Mouse (Mus musculus): Measurements from ENCODE around the gene Tmem53.

Tmem53 gene

GRCm38 (mm10) chr4:117279253-117279642 lies 27.5 kb downstream of the Tmem53 start:
- DNase-seq (ENCODE audit: extremely low read depth, insufficient read length, low spot score), result no peak

DNA sequence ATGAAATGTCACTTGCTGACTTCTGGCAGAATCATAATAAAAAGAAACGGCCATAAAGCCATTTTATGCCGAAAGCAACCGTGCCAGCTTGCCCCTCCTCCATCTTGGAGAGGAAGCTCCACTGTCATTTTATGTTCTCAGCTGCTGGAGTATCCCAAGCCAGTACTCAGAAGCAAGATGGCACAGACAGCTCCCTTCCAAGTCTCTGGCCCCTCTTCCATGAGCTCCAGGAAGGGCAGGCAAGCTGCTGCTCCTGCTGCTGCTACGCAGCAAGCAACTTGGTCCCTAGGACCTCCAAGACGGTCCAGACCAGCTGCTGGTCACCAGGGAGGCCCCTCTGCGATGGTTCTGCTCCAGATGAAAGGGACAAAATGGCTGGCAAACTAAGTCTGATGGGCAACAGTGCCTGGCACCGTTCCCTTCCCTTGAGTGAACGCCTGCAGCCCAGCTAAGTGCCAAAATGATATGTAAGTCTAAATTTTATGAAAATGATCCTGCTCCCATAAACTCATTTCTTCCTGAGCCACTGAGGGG lies 28.7 kb downstream of the Tmem53 start:
- DNase-seq (ENCODE audit: extremely low read depth, insufficient read length, low spot score), result no peak

GRCm38 (mm10) chr4:117281090-117281845 lies 29.5 kb downstream of the Tmem53 start:
- no peak for DNase-seq (ENCODE audit: extremely low read depth, insufficient read length, low spot score)

- DNase-seq (ENCODE audit: extremely low read depth, insufficient read length, low spot score), result no peak
These were observed 31.8 kb downstream of the Tmem53 start for GRCm38 (mm10) chr4:117283271-117284191.

DNA sequence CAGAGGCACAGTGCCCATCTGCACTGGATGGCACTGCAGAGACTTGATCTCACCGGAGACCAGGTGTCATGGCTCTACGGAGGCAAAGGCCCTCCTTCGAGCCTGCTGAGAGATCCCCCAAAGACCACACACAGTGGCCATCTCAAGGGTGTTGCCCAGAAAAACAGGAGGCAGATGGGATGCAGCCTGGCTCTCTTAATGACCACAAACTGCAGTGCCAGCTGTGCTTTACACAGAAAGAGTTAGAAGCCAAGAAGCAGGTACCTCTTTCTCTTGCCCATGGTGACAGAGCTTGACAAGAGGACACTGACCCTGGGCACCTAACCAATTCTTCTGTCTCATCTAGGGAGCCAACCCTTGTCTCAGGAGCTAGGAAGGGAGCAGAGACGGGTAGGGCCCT lies 32.6 kb downstream of the Tmem53 start:
- no peak for DNase-seq (ENCODE audit: extremely low read depth, insufficient read length, low spot score)

GRCm38 (mm10) chr4:117288277-117288926 lies 36.7 kb downstream of the Tmem53 start:
- DNase-seq (ENCODE audit: extremely low read depth, insufficient read length, low spot score), result no peak

DNA sequence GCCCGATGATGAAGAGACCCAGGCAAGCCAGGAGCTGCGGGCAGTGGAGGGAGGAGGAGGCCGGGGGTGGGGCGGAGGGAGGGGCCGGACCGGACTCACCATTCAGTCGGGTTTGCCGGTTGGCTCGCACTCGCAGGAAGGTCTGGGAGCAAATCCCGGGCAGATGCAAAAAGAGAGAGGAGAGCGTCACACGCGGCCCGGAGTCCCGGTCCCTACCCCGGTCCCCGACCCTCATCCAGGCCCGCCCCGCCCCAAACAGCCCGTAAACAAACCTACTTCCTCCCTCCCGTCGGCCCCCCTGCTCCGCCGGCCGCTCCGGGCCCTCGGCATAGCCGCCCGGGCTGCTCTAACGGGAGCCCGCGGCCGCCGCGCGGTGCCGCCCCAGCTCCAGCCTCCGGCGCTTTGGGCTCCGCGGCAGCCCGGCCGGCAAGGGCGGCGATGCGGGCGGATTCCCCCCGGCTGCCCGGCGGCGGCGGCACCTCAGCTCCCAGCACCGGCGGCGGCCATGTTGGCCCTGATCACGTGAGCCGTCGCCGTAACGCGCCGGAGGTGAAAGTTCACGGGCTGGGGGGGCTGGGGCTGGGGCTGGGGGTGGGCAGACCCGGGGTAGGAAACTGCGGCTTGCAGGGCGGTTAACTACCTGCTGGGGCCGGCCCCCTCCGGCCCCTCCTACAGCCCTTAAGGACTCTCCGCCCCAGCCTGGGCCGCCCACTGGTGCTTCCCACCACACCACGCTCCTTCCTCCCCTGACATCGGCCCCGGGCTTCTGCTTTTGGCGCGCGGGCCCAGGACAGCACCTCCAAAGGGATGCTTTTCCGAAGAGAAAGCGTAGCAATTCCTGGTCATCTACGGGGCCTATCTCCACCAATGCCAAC lies 37.4 kb downstream of the Tmem53 start:
- DNase-seq (ENCODE audit: extremely low read depth, insufficient read length, low spot score), result peak; percentile 87

DNA sequence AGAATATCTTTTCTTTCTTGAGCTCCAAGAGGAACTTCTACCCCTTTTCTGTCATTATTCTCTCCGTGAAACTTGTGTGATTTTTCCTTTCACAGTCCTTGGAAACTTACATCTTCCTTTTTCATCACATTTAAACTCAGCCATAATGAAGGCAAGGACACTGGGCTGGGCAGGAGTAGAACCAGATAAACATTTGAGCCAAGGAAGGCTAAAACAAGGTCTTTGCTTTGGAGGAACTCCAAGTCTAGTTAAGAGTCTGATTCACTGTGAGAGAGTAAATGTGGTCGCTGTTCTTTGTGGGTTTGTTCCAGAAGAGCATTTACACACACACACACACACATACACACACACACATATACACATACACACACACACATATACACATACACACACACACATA lies 39.9 kb downstream of the Tmem53 start:
- no peak for DNase-seq (ENCODE audit: extremely low read depth, insufficient read length, low spot score)

- DNase-seq (ENCODE audit: extremely low read depth, insufficient read length, low spot score), result no peak
These were observed 45.3 kb downstream of the Tmem53 start for GRCm38 (mm10) chr4:117296849-117297593.

- DNase-seq (ENCODE audit: extremely low read depth, insufficient read length, low spot score), result no peak
These were observed 46.1 kb downstream of the Tmem53 start for GRCm38 (mm10) chr4:117297819-117298218.

DNA sequence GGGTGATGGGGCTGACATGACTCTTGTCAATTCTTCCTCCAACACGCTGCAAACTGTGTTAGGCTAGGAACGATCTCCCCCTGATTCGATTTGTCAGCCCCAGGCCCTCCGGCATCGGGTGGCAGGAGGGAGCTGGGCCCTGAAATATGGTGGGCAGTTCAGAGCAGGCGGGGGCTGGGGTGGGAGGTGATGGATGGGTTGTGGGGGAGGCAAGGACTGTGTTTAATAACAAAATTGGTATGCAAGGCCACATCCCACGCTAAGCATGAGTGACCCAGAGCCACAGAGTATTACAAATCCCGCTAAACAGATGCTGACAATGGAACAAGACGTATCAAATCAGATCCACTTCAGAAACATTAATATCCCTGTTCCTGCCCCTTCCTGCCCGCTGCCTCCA lies 48.2 kb downstream of the Tmem53 start:
- DNase-seq (ENCODE audit: extremely low read depth, insufficient read length, low spot score), result no peak

- no peak for DNase-seq (ENCODE audit: extremely low read depth, insufficient read length, low spot score)
These were observed 50.5 kb downstream of the Tmem53 start for GRCm38 (mm10) chr4:117302027-117302806.

DNA sequence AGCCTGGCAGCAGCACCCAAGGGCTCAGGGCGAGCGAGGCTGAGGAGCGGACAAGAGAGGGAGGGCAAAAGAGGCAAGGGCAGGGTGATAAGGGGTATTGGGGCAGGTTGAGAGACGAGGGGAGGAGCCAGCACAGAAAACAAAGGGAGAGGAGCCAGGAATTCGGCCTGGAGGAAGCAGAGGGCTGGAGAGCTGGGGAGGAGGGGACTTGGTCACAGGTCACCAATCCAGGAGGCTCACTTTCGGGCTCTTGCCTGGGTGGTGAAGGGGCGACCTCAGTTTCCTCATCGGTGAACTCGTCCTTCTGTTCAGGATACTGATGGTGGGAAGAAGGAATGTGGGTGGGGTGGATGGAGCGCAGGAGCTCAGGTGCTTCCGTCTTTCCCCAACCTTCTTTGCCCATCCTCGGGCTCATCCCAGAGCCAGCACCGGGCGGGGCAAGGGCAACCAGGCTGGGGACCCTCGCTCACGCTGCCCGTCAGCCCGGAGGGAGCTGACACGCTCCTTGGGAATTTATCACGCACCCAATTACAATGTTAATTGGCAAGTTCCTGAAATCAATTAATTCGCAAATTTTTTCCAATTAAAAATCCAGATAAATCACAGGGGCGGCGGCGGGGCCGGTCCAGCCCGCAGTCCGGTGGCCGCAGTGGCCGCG lies 52.0 kb downstream of the Tmem53 start:
- no peak for DNase-seq (ENCODE audit: extremely low read depth, insufficient read length, low spot score)

- no peak for DNase-seq (ENCODE audit: extremely low read depth, insufficient read length, low spot score)
These were observed 52.7 kb downstream of the Tmem53 start for GRCm38 (mm10) chr4:117304239-117305025.

DNA sequence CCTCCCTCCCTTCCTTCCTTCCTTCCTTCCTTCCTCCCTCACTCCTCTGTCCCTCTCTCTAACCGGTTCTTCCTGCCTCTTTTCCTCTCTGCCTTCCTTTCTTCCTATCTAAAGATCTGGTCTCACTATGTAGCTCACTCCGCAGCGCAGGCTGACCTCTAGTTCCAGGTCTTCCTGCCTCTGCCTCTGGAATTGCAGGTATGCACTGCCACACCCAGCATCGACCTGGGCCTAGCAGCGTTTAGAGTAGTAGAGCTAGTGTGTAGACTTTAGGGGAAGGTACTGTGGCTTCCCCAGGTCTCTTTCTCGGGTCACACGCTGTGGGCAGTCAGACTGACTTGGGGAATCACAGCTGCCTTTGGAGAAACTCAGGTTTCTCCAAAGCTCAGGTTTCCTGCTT lies 53.7 kb downstream of the Tmem53 start:
- no peak for DNase-seq (ENCODE audit: extremely low read depth, insufficient read length, low spot score)

DNA sequence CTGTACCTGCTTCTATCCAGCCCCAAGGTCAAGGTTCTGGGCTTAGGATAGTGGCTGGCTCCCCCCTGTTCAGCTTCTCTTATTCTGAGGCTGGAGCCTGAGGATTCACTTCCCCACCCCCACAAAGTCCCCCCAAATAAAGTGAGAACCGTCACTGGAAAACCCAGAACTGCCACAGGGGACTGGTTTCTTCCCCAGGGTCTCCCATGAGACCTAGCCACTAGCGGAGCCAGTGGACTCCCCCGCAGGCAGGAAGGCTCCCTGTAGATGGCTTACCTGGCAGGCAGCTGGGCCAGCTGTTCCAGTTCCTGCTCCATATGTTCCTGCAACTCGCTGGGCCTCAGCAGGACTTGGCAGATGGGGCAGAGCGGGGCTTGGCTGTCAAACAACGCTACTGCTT lies 55.5 kb downstream of the Tmem53 start:
- no peak for DNase-seq (ENCODE audit: extremely low read depth, insufficient read length, low spot score)

DNA sequence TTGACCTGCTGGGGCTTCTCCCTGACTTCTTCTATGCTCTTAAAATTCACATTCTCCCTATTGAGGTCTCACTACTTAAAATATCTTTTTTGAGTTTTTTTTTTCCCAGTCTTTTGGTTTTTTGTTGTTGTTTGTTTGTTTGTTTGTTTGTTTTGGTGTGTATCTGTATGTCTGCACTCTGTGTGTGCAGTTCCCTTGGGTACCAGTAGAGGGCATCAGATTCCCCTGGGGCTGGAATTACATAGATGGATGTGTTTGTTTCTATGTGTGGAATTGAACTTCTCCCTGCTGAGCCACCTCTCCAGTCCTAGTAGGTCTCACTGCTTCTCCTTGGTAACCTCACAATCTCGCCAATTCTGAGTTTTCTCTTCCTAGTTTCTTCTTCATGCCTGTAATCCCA lies 57.7 kb downstream of the Tmem53 start:
- no peak for DNase-seq (ENCODE audit: extremely low read depth, insufficient read length, low spot score)
